Mouse (Mus musculus): ENCODE measurements at regions not wholly inside any gene's neighbourhood (a gene's known extent, or its start where the extent isn't known, plus 50 kb on each side); places are given as distances from the start of the nearest gene placed in this dataset.

DNA sequence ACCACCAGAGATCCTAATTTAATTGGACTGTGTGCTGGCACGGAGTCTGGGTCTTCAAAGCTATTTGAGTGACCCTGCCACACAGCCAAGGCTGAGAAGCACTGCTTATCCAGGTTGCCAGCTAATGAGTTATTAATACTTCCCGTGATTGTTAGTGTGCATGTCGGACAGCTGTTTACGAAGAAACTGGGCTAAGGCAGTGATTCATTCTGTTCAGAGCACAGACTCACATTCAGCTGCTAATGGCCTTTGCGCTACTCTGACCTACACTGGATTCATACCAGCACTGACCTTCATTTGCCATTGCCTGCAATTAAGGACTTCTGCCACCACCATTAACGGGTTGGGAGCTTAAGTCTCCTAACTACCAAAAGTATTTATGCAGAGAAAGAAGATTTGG lies 156.7 kb upstream of the Dppa4 start:
- peak; percentile 4 for DNase-seq (ENCODE audit: low spot score)

DNA sequence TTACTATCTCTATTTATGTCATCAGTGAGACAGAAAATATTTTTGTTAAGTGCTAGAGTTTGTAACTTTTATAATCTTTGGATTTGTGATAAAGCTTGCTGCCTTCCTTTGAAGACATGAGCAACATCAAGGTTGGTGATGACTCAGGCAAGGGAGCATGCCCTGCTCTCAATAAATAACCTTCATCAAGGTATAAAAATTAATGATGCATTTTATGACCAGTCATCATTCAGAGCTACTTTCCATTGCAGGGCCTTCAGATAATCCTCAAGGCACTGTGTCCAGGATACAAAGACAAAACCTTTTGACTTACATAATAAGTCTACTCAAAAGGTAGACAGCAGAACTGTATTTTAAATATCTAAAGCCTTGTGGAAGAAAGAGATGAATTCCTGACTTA lies 156.2 kb upstream of the Dppa4 start:
- no peak for DNase-seq (ENCODE audit: low spot score)

GRCm38 (mm10) chr16:48155355-48155754 lies 128.2 kb upstream of the Dppa4 start:
- DNase-seq (ENCODE audit: low spot score), result no peak

- DNase-seq (ENCODE audit: low spot score), result no peak
Measured at GRCm38 (mm10) chr16:48190399-48190798, 93.1 kb upstream of the Dppa4 start.

GRCm38 (mm10) chr16:48192197-48192596 lies 91.3 kb upstream of the Dppa4 start:
- no peak for DNase-seq (ENCODE audit: low spot score)

DNA sequence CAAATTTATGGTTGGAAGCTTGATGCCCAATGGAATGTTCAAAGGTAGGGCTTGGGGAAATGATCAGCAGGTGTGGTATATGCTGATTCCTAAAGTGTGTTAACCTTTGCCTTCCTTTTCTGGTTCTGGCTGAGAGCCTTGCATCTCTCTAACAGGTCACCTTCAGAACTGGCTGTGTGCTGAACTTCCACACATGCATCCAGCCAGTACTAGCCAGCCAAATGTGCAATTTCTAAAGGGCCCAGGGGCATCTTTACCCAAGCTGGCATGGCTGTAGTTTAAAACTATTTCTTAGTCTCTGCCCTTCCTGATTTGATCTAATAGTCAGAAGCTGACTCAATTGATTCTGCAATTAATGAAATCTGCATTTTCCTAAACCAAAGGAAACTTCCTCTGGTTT lies 68.6 kb upstream of the Dppa4 start:
- DNase-seq (ENCODE audit: low spot score), result no peak

All from layer of hippocampus, adult 9-10 months (tissue).